Mouse (Mus musculus) hindbrain, embryonic 10.5 days (tissue): ENCODE results near the gene Scaf1. TPM values are rescaled to one million over a fixed set of nuclear protein-coding genes. Genes with fewer than 3 reads are reported as not detected.

ENCODE experiments used
- DNase-seq: peaks from one replicate; pipeline ENCODE4 v3.0.0-alpha.2; 2017; ENCODE audit warnings: low spot score
- H3K27ac ChIP-seq: fragments of 300-500 bp; sonication (generic); 2 replicates; pipeline ENCODE4 v1.5.1; 2016; ENCODE audit warnings: mild to moderate bottlenecking, moderate library complexity
- H3K27me3 ChIP-seq: fragments of 300-500 bp; sonication (generic); 2 replicates; pipeline ENCODE4 v1.6.1; 2016; ENCODE audit warnings: mild to moderate bottlenecking; ENCODE audit not compliant: poor library complexity, insufficient read depth, severe bottlenecking
- H3K36me3 ChIP-seq: fragments of 300-500 bp; sonication (generic); 2 replicates; pipeline ENCODE4 v1.6.1; 2016; ENCODE audit warnings: mild to moderate bottlenecking, moderate library complexity
- H3K4me1 ChIP-seq: fragments of 300-500 bp; sonication (generic); replicated peaks from 2 replicates; pipeline ENCODE4 v1.6.1; 2016; ENCODE audit warnings: mild to moderate bottlenecking
- H3K4me3 ChIP-seq: fragments of 300-500 bp; sonication (generic); 2 replicates; pipeline ENCODE4 v1.5.1; 2016; ENCODE audit warnings: mild to moderate bottlenecking, moderate library complexity
- H3K9me3 ChIP-seq: fragments of 300-500 bp; sonication (generic); 2 replicates; pipeline ENCODE4 v1.6.1; 2016; ENCODE audit warnings: mild to moderate bottlenecking, moderate library complexity
- WGBS: fragments of 180-500 bp; shearing (Covaris S2); methylation state at CpG from one replicate; pipeline ENCODE4 v1.1.7; 2016; 5-methylcytosine and 5-hydroxymethylcytosine counted together
- polyA plus RNA-seq: library from polyadenylated mRNA; unstranded; fragments of >200 nt; fragmentation: Nextera tagmentation; extraction: Ambion mirVana; gene quantifications from 2 replicates; pipeline ENCODE4 v1.2.1, GENCODE M21; 2016

Scaf1 gene
- polyA plus RNA-seq, 1 experiment from 2014 or later, result 49.9 TPM

DNA sequence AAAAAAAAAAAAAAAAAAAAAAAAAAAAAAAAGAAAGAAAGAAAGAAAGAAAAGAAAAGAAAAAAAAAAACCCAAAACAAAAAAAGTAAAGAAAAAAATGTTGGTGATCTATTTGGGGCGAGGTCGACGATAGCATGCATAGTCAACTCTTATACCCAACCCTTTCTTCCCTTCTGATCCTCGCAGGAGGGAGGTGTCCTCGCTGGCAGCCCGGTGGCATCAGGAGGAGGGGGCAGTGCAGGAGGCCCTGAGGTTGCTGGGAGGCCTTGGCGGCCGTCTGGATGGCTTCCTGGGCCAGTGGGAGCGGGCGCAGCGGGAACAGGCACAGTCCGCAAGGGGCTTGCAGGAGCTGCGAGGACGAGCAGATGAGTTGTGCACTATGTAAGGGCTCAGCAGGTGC, 62.6 kb downstream of the Scaf1 start:
- no peak for DNase-seq
- no peaks in the 10 kb centered on the region for H3K9me3 ChIP-seq
- peaks cover 38% of the 10 kb centered on the region for H3K27me3 ChIP-seq
- WGBS, result 57% methylated on average over 14 of the region's 14 CpGs
- H3K4me1 ChIP-seq, result peaks cover 32% of the 10 kb centered on the region
- no peaks in the 10 kb centered on the region for H3K36me3 ChIP-seq
- 0 out of 2 replicates have a peak overlapping the region, but pooled peaks have one; percentile 35 for H3K27ac ChIP-seq
- H3K4me3 ChIP-seq, result peak overlapping the region; percentile 9; the same call in 1 of the 2 replicates

Other genes starting within 250 kb of the Scaf1 start
- 135 and 158 TPM in 2 replicates for gene Nup62, start 200.3 kb downstream of the Scaf1 start, polyA plus RNA-seq
- gene Il4i1, start 200.0 kb downstream of the Scaf1 start, polyA plus RNA-seq, result 1.7 and 1.9 TPM in 2 replicates
- 4.6 TPM in 2 replicates for gene Atf5, start 199.7 kb downstream of the Scaf1 start, polyA plus RNA-seq
- gene Akt1s1, start 167.4 kb downstream of the Scaf1 start, polyA plus RNA-seq, result 81.7 and 93.3 TPM in 2 replicates
- gene Tbc1d17, start 167.3 kb downstream of the Scaf1 start, polyA plus RNA-seq, result 77.1 and 91.1 TPM in 2 replicates
- gene Pnkp, start 159.2 kb downstream of the Scaf1 start, polyA plus RNA-seq, result 36.3 and 40.2 TPM in 2 replicates
- 478 and 579 TPM in 2 replicates for gene Ptov1, start 146.6 kb downstream of the Scaf1 start, polyA plus RNA-seq
- gene Med25, start 123.7 kb downstream of the Scaf1 start, polyA plus RNA-seq, result 187 and 223 TPM in 2 replicates
- 24.4 and 28.4 TPM in 2 replicates for gene Fuz, start 120.3 kb downstream of the Scaf1 start, polyA plus RNA-seq
- 80.7 and 93.1 TPM in 2 replicates for gene Ap2a1, start 86.9 kb downstream of the Scaf1 start, polyA plus RNA-seq
- 0.08 TPM in 1 of 2 replicates, not detected in the other for gene Tsks, start 73.2 kb downstream of the Scaf1 start, polyA plus RNA-seq
- 22.4 and 26.8 TPM in 2 replicates for gene Cpt1c, start 41.5 kb downstream of the Scaf1 start, polyA plus RNA-seq
- gene Prmt1, start 29.8 kb downstream of the Scaf1 start, polyA plus RNA-seq, result 843 and 861 TPM in 2 replicates
- gene Irf3, start 18.7 kb downstream of the Scaf1 start, polyA plus RNA-seq, result 76.7 and 78.1 TPM in 2 replicates
- gene Bcl2l12, start 17.7 kb downstream of the Scaf1 start, polyA plus RNA-seq, result 69.6 and 73.9 TPM in 2 replicates
- gene Rras, start 1.6 kb upstream of the Scaf1 start, polyA plus RNA-seq, result 24.4 and 24.8 TPM in 2 replicates
- 11.9 and 13.4 TPM in 2 replicates for gene Prr12, start 36.5 kb upstream of the Scaf1 start, polyA plus RNA-seq
- 67.8 and 70.7 TPM in 2 replicates for gene Nosip, start 46.1 kb upstream of the Scaf1 start, polyA plus RNA-seq
- gene Prrg2, start 46.3 kb upstream of the Scaf1 start, polyA plus RNA-seq, result 16.9 and 18.6 TPM in 2 replicates
- 127 and 135 TPM in 2 replicates for gene Rcn3, start 75.9 kb upstream of the Scaf1 start, polyA plus RNA-seq
- 9.9 and 13.1 TPM in 2 replicates for gene Fcgrt, start 87.5 kb upstream of the Scaf1 start, polyA plus RNA-seq
- gene Rps11, start 108.1 kb upstream of the Scaf1 start, polyA plus RNA-seq, result 1,526 and 1,700 TPM in 2 replicates
- 1,174 and 1,234 TPM in 2 replicates for gene Rpl13a, start 112.4 kb upstream of the Scaf1 start, polyA plus RNA-seq
- gene Gm45713, start 119.9 kb upstream of the Scaf1 start, polyA plus RNA-seq, result 0.13 and 0.15 TPM in 2 replicates
- 0.85 and 2.0 TPM in 2 replicates for gene Flt3l, start 120.1 kb upstream of the Scaf1 start, polyA plus RNA-seq
- gene Pih1d1, start 137.9 kb upstream of the Scaf1 start, polyA plus RNA-seq, result 101 and 116 TPM in 2 replicates
- 54.5 and 55.3 TPM in 2 replicates for gene Aldh16a1, start 138.2 kb upstream of the Scaf1 start, polyA plus RNA-seq
- 0.71 and 1.2 TPM in 2 replicates for gene Slc17a7, start 147.6 kb upstream of the Scaf1 start, polyA plus RNA-seq
- not detected in 2 replicates for gene Gfy, start 163.2 kb upstream of the Scaf1 start, polyA plus RNA-seq
- gene Pth2, start 164.6 kb upstream of the Scaf1 start, polyA plus RNA-seq, result not detected in 2 replicates
- 0.64 and 0.80 TPM in 2 replicates for gene Ccdc155, start 188.5 kb upstream of the Scaf1 start, polyA plus RNA-seq
- 1.8 and 2.1 TPM in 2 replicates for gene Dkkl1, start 195.8 kb upstream of the Scaf1 start, polyA plus RNA-seq
- gene Tead2, start 199.4 kb upstream of the Scaf1 start, polyA plus RNA-seq, result 324 and 370 TPM in 2 replicates
- gene Cd37, start 222.8 kb upstream of the Scaf1 start, polyA plus RNA-seq, result 1.0 and 1.1 TPM in 2 replicates
- 0.26 TPM in 1 of 2 replicates, not detected in the other for gene Slc6a16, start 224.7 kb upstream of the Scaf1 start, polyA plus RNA-seq